Mouse (Mus musculus): ENCODE data around the gene Hnrnpm. TPM values are rescaled to one million over a fixed set of nuclear protein-coding genes. Genes with fewer than 3 reads are reported as not detected.

Hnrnpm gene
- total RNA-seq, 1 experiment: 195 TPM

DNA sequence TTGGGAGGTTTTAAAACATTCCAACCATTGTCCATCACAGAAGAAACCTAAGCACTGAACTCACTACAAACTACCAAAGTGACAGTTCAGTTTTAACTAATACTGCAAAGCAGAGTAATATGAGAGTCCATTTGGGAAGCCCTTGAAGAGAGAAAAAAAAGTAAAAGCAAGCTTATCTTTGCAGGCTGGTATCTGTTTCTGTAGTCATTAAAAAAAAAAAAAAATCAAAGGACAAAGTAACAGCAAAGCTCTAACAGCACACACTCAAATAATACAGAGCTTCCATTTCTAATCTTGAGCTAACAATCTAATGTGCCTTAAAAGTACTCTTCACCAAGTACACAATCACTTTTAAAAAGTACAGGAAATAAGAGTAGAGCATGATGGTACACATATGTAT, 4.9 kb downstream of the Hnrnpm start:
- DNase-seq (ENCODE audit: low read depth, low spot score): no peak
- no peaks in the 10 kb centered on the region for H3K9me3 ChIP-seq (ENCODE audit: control insufficient read depth, insufficient read depth, low read depth, low read length)
- H3K36me3 ChIP-seq (ENCODE audit: control insufficient read depth, insufficient read depth, low read length, poor library complexity, severe bottlenecking): peaks cover 5% of the 10 kb centered on the region
- H3K4me3 ChIP-seq (ENCODE audit: insufficient read depth in 1 of 2, low read depth in 1 of 2, low read length in 2 of 2, poor library complexity in 1 of 2, severe bottlenecking in 1 of 2): no peak overlapping the region
- no peak overlapping the region for H3K27ac ChIP-seq (ENCODE audit: insufficient read depth, low read depth, low read length, poor library complexity, severe bottlenecking)
- in situ Hi-C loops (cut with MboI; ENCODE audit: low sequenced_read_pairs in 2 of 2, unreplicated experiment in 2 of 2): no loop called here
- TF ChIP-seq CHD2 (IDR thresholded peaks at IDR 0.05; ENCODE audit: low read depth, low read length) (no peak), MAFK (IDR thresholded peaks at IDR 0.05; ENCODE audit: insufficient read depth, low read depth, low read length) (no peak), HCFC1 (IDR thresholded peaks at IDR 0.05; ENCODE audit: borderline replicate concordance, insufficient read depth, low read length) (no peak), ZC3H11A (IDR thresholded peaks at IDR 0.05; ENCODE audit: borderline replicate concordance, low read depth, low read length) (no peak), ZNF384 (IDR thresholded peaks at IDR 0.05; ENCODE audit: low read depth, low read length) (no peak)
- H3K9ac ChIP-seq (ENCODE audit: insufficient read depth, low read depth, low read length, poor library complexity, severe bottlenecking): no peak overlapping the region
- peaks cover 0 to 9% of the 10 kb centered on the region in 2 experiments; a peak in 1 of 4 replicates for H3K4me1 ChIP-seq (ENCODE audit: control insufficient read depth in 2 of 2, insufficient read depth in 2 of 2, low read length in 2 of 2, poor library complexity in 1 of 2)

DNA sequence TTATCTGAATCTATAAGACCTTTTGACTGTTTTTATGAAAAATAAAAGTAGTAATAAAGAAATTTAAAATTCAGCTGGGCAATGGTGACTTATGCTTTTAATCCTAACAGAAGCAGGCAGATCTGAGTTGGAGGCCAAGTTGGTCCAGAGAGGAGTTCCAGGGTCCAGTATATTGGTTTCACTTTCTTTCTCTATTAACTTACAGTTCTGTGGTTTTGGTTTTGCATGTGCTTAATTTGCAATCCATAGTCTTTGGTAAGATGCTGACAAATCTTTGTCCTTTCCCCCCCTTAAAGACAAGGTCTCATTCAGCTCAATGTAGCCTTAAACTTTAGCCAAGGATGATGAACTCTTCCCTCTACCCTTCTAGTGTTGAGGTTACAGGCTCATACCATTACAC, 7.9 kb downstream of the Hnrnpm start:
- Histone ChIP-seq H3K9me3 (ENCODE audit: control insufficient read depth, insufficient read depth, low read depth, low read length) (no peaks in the 10 kb centered on the region), H3K4me1 (ENCODE audit: control insufficient read depth in 2 of 2, insufficient read depth in 2 of 2, low read length in 2 of 2, poor library complexity in 1 of 2) (peaks cover 0 to 3% of the 10 kb centered on the region in 2 experiments; a peak in 1 of 4 replicates), H3K4me3 (ENCODE audit: insufficient read depth in 1 of 2, low read depth in 1 of 2, low read length in 2 of 2, poor library complexity in 1 of 2, severe bottlenecking in 1 of 2) (no peak overlapping the region), H3K27ac (ENCODE audit: insufficient read depth, low read depth, low read length, poor library complexity, severe bottlenecking) (no peak overlapping the region), H3K36me3 (ENCODE audit: control insufficient read depth, insufficient read depth, low read length, poor library complexity, severe bottlenecking) (peaks cover 9% of the 10 kb centered on the region), H3K9ac (ENCODE audit: insufficient read depth, low read depth, low read length, poor library complexity, severe bottlenecking) (no peak overlapping the region)
- in situ Hi-C loops (cut with MboI; ENCODE audit: low sequenced_read_pairs in 2 of 2, unreplicated experiment in 2 of 2): no loop called here
- DNase-seq (ENCODE audit: low read depth, low spot score): no peak
- TF ChIP-seq ZC3H11A (IDR thresholded peaks at IDR 0.05; ENCODE audit: borderline replicate concordance, low read depth, low read length): no peak
- TF ChIP-seq CHD2 (IDR thresholded peaks at IDR 0.05; ENCODE audit: low read depth, low read length): no peak
- no peak for TF ChIP-seq MAFK (IDR thresholded peaks at IDR 0.05; ENCODE audit: insufficient read depth, low read depth, low read length)
- no peak for TF ChIP-seq ZNF384 (IDR thresholded peaks at IDR 0.05; ENCODE audit: low read depth, low read length)
- no peak for TF ChIP-seq HCFC1 (IDR thresholded peaks at IDR 0.05; ENCODE audit: borderline replicate concordance, insufficient read depth, low read length)

DNA sequence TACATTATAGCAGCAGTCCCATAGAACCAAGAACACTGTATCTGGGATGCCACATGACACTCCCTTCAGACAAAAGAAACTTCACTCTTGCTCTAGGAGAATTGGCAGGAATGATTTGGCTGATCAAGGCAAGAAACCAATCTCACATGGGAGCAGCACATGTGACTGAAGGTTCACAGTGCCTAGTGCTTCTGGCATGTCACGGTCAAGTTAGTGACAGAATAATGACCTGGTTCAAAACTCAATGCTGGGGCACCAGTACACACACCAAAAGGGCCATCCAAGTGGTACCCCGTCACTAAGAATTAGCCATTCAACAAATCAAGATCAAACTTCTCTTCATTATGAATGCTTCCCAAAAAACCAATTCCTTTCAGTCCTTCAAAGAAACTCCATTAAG, 10.6 kb downstream of the Hnrnpm start:
- no peak for TF ChIP-seq ZNF384 (IDR thresholded peaks at IDR 0.05; ENCODE audit: low read depth, low read length)
- TF ChIP-seq HCFC1 (IDR thresholded peaks at IDR 0.05; ENCODE audit: borderline replicate concordance, insufficient read depth, low read length): no peak
- no peak for TF ChIP-seq MAFK (IDR thresholded peaks at IDR 0.05; ENCODE audit: insufficient read depth, low read depth, low read length)
- no peak for TF ChIP-seq CHD2 (IDR thresholded peaks at IDR 0.05; ENCODE audit: low read depth, low read length)
- in situ Hi-C loops (cut with MboI; ENCODE audit: low sequenced_read_pairs in 2 of 2, unreplicated experiment in 2 of 2): no loop called here
- Histone ChIP-seq H3K27ac (ENCODE audit: insufficient read depth, low read depth, low read length, poor library complexity, severe bottlenecking) (no peak overlapping the region), H3K9ac (ENCODE audit: insufficient read depth, low read depth, low read length, poor library complexity, severe bottlenecking) (no peak overlapping the region), H3K9me3 (ENCODE audit: control insufficient read depth, insufficient read depth, low read depth, low read length) (no peaks in the 10 kb centered on the region), H3K4me1 (ENCODE audit: control insufficient read depth in 2 of 2, insufficient read depth in 2 of 2, low read length in 2 of 2, poor library complexity in 1 of 2) (no peaks in the 10 kb centered on the region; a peak in 1 of 4 replicates), H3K4me3 (ENCODE audit: insufficient read depth in 1 of 2, low read depth in 1 of 2, low read length in 2 of 2, poor library complexity in 1 of 2, severe bottlenecking in 1 of 2) (no peak overlapping the region), H3K36me3 (ENCODE audit: control insufficient read depth, insufficient read depth, low read length, poor library complexity, severe bottlenecking) (peaks cover 8% of the 10 kb centered on the region)
- DNase-seq (ENCODE audit: low read depth, low spot score): no peak

DNA sequence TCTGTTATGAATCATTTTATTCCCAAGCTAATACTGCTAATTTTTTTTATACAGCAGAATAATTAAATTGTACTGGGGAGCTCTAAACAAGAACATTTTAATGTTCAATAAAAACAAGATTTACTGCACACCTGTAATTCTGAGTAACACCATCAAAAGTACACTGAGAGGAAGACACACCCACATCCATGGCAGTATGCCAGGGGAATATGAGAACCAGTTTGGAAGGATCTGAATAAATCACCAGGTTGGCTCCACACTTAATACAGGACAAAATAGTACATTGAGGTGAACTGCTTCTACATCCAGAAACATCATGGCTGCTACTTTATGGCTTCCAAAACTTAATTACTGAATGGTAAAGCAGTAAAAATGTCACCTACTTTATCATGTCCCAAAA, 11.2 kb downstream of the Hnrnpm start:
- Histone ChIP-seq H3K36me3 (ENCODE audit: control insufficient read depth, insufficient read depth, low read length, poor library complexity, severe bottlenecking) (peaks cover 8% of the 10 kb centered on the region), H3K4me1 (ENCODE audit: control insufficient read depth in 2 of 2, insufficient read depth in 2 of 2, low read length in 2 of 2, poor library complexity in 1 of 2) (no peaks in the 10 kb centered on the region), H3K27ac (ENCODE audit: insufficient read depth, low read depth, low read length, poor library complexity, severe bottlenecking) (no peak overlapping the region), H3K9me3 (ENCODE audit: control insufficient read depth, insufficient read depth, low read depth, low read length) (no peaks in the 10 kb centered on the region), H3K9ac (ENCODE audit: insufficient read depth, low read depth, low read length, poor library complexity, severe bottlenecking) (no peak overlapping the region), H3K4me3 (ENCODE audit: insufficient read depth in 1 of 2, low read depth in 1 of 2, low read length in 2 of 2, poor library complexity in 1 of 2, severe bottlenecking in 1 of 2) (no peak overlapping the region)
- no peak for DNase-seq (ENCODE audit: low read depth, low spot score)
- TF ChIP-seq MAFK (IDR thresholded peaks at IDR 0.05; ENCODE audit: insufficient read depth, low read depth, low read length) (no peak), ZC3H11A (IDR thresholded peaks at IDR 0.05; ENCODE audit: borderline replicate concordance, low read depth, low read length) (no peak), CHD2 (IDR thresholded peaks at IDR 0.05; ENCODE audit: low read depth, low read length) (no peak), ZNF384 (IDR thresholded peaks at IDR 0.05; ENCODE audit: low read depth, low read length) (no peak), HCFC1 (IDR thresholded peaks at IDR 0.05; ENCODE audit: borderline replicate concordance, insufficient read depth, low read length) (no peak)
- in situ Hi-C loops (cut with MboI; ENCODE audit: low sequenced_read_pairs in 2 of 2, unreplicated experiment in 2 of 2): no loop called here

DNA sequence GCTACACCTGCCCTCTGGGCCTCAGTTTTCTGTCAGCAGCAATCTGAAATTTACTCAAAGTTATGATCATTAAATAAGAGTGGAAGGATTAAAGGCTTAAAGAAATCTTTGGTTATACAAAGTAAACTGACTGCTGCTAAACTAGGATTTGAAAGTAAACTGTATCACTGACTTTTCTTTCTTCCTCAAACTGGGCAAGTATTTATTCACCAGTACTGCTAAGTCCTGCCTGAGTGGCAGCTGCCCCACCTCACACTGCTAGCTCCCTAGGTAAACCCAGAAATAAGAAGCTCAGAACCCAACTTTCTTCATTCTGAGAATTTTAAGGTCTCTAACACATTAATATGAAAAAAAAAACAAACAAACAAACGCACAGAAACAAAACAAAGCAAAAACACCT, 12.8 kb downstream of the Hnrnpm start:
- H3K36me3 ChIP-seq (ENCODE audit: control insufficient read depth, insufficient read depth, low read length, poor library complexity, severe bottlenecking): peaks cover 8% of the 10 kb centered on the region
- DNase-seq (ENCODE audit: low read depth, low spot score): no peak
- no peak for TF ChIP-seq MAFK (IDR thresholded peaks at IDR 0.05; ENCODE audit: insufficient read depth, low read depth, low read length)
- no peak overlapping the region for H3K27ac ChIP-seq (ENCODE audit: insufficient read depth, low read depth, low read length, poor library complexity, severe bottlenecking)
- no peak overlapping the region for H3K9ac ChIP-seq (ENCODE audit: insufficient read depth, low read depth, low read length, poor library complexity, severe bottlenecking)
- no peak overlapping the region for H3K4me3 ChIP-seq (ENCODE audit: insufficient read depth in 1 of 2, low read depth in 1 of 2, low read length in 2 of 2, poor library complexity in 1 of 2, severe bottlenecking in 1 of 2)
- no peaks in the 10 kb centered on the region for H3K9me3 ChIP-seq (ENCODE audit: control insufficient read depth, insufficient read depth, low read depth, low read length)
- H3K4me1 ChIP-seq (ENCODE audit: control insufficient read depth in 2 of 2, insufficient read depth in 2 of 2, low read length in 2 of 2, poor library complexity in 1 of 2): no peaks in the 10 kb centered on the region
- in situ Hi-C loops (cut with MboI; ENCODE audit: low sequenced_read_pairs in 2 of 2, unreplicated experiment in 2 of 2): no loop called here
